26 mouse cellular contexts compared by ENCODE assay signal in genomic region chr1:57642131-57642530, GRCm38 (mm10).
"Had no signal": no experiment of that assay in that cellular context is flagged by ENCODE, and none has a peak within 500 bp of the region (broad histone marks: within the 10 kb centered on the region; RNA-seq: fewer than 3 reads in every experiment).

No protein-coding gene starts in this region.

- DNase-seq: gastrocnemius, postnatal 14 days; gastrocnemius, postnatal 36 days; heart, adult 11 months; heart, adult 2 months; heart, postnatal 14 days; heart, postnatal 36 days; kidney, adult 11 months; kidney, adult 2 months; kidney, adult 9 months; kidney, postnatal 25 days; kidney, postnatal 4 days; left cerebral cortex, postnatal 4 days had no signal

- ATAC-seq: hindbrain, postnatal 0 days; intestine, embryonic 16.5 days; liver, embryonic 12.5 days had no signal

- H3K9me3 ChIP-seq: heart, embryonic 13.5 days; heart, embryonic 15.5 days; hindbrain, embryonic 12.5 days; kidney, embryonic 15.5 days; limb, embryonic 13.5 days; limb, embryonic 15.5 days; liver, embryonic 12.5 days had no signal

- H3K36me3 ChIP-seq: heart, embryonic 13.5 days; heart, embryonic 15.5 days; hindbrain, embryonic 12.5 days; kidney, embryonic 15.5 days; limb, embryonic 13.5 days; limb, embryonic 15.5 days; liver, embryonic 12.5 days had no signal

- H3K27ac ChIP-seq: heart, adult 2 months; heart, embryonic 13.5 days; heart, embryonic 15.5 days; hindbrain, embryonic 12.5 days; hindbrain, postnatal 0 days; kidney, embryonic 15.5 days; kidney, postnatal 0 days; layer of hippocampus, adult 2 months; left cerebral cortex, adult 2 months; limb, embryonic 13.5 days; limb, embryonic 15.5 days; liver, embryonic 12.5 days; liver, embryonic 14.5 days had no signal

- H3K27me3 ChIP-seq: heart, embryonic 13.5 days; heart, embryonic 15.5 days; hindbrain, embryonic 12.5 days; kidney, embryonic 15.5 days; limb, embryonic 13.5 days; limb, embryonic 15.5 days; liver, embryonic 12.5 days had no signal

- H3K4me3 ChIP-seq: heart, adult 2 months; heart, embryonic 13.5 days; heart, embryonic 15.5 days; hindbrain, embryonic 12.5 days; kidney, embryonic 15.5 days; layer of hippocampus, adult 2 months; left cerebral cortex, adult 2 months; limb, embryonic 13.5 days; limb, embryonic 15.5 days; liver, embryonic 12.5 days had no signal

- H3K4me1 ChIP-seq: heart, embryonic 15.5 days; liver, embryonic 12.5 days had no signal

- H3K4me2 ChIP-seq: heart, embryonic 11.5 days; heart, embryonic 13.5 days; heart, embryonic 15.5 days; hindbrain, embryonic 12.5 days; kidney, embryonic 15.5 days; limb, embryonic 13.5 days; limb, embryonic 15.5 days; liver, embryonic 12.5 days had no signal

- H3K9ac ChIP-seq: heart, embryonic 13.5 days; heart, embryonic 15.5 days; hindbrain, embryonic 12.5 days; kidney, embryonic 15.5 days; limb, embryonic 13.5 days; limb, embryonic 15.5 days; liver, embryonic 12.5 days; liver, embryonic 14.5 days had no signal
